Mouse (Mus musculus): ENCODE results near the gene Ccdc136.
A peak's percentile ranks its signal among the peaks of the same experiment; 100 is the strongest.

The Ccdc136 gene

DNA sequence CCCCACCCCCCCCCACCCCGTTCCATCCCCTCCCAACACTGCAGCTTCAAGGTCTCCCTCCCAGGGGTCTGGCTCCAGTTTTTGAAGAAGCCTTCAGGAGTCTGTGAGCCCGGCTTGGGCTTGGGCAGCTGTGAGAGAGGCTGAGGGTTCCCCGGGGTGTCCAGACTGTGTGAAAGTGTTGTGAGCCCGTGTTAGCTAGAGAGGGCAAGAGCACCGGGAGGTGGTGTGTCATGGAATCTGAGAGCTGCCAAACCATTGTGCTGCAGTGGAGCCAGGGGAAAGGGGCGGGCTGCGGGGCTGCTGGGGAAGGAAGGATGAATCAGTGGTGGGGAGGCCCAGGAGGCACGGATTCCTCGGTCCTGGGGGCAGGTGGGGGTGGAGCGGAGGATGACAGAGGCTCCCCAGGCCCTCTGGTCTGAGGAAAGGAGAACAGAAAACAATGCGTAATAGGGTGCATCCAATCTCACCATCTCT, 40.4 kb downstream of the Ccdc136 start:
- no peak for DNase-seq (ENCODE audit: low read depth, low spot score)

GRCm38 (mm10) chr6:29439251-29439650, 43.1 kb downstream of the Ccdc136 start:
- DNase-seq (ENCODE audit: low read depth, low spot score), result no peak

GRCm38 (mm10) chr6:29439789-29440188, 43.7 kb downstream of the Ccdc136 start:
- DNase-seq (ENCODE audit: low read depth, low spot score), result no peak

DNA sequence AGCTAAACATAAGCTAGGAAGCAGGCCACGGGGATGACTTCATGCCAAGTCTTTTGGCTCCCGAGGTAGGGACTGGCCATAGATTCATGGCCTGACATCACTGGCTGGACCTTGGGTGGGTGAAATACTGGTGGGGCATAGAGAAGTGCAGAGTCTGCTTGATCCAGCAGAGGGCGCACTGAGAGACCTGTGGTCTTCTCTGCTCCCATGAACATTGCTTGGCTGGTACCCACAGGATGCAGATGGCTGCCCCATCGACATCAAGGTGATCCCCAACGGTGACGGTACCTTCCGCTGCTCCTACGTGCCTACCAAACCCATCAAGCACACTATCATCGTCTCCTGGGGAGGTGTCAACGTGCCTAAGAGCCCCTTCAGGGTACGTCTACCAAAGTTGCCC, 48.7 kb downstream of the Ccdc136 start:
- DNase-seq (ENCODE audit: low read depth, low spot score), result no peak

GRCm38 (mm10) chr6:29445354-29445753, 49.2 kb downstream of the Ccdc136 start:
- DNase-seq (ENCODE audit: low read depth, low spot score), result no peak

DNA sequence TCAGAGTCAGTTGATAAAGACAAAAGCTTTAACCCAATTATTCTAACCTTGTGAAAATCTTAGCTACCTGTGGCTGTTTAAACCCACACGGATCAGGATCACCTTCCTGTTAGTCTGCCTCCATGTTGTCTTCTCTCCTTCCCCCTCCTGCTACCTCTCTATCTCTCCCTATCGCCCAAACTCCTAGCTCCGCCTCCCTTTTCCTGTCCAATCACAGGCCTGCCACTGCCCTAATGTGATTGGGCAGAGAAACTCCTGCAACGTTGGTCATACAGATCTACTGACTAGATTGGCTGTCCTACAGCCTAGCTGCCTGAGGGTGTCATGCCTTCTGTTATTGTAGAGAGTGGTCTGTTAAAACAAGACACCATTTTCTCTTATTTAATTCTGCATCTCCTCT, 53.7 kb downstream of the Ccdc136 start:
- no peak for DNase-seq (ENCODE audit: low read depth, low spot score)

DNA sequence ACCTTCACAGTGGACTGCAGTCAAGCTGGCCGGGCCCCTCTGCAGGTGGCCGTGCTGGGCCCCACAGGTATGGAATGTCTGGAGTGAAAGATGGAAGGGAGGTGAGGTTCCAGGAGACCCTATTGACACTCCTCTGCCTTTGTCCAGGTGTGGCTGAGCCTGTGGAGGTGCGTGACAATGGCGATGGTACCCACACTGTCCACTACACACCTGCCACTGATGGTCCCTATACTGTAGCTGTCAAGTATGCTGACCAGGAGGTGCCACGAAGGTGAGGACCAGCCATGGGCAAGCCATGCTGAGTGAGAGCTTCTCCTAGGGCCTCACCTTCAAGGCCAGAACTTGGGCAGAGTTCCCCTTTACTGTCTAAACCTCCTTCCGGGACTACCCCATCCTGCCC, 54.6 kb downstream of the Ccdc136 start:
- DNase-seq (ENCODE audit: low read depth, low spot score), result no peak

GRCm38 (mm10) chr6:29461502-29461901, 65.4 kb downstream of the Ccdc136 start:
- no peak for DNase-seq (ENCODE audit: low read depth, low spot score)

- no peak for DNase-seq (ENCODE audit: low read depth, low spot score)
These were observed 67.3 kb downstream of the Ccdc136 start for GRCm38 (mm10) chr6:29463388-29463787.

DNA sequence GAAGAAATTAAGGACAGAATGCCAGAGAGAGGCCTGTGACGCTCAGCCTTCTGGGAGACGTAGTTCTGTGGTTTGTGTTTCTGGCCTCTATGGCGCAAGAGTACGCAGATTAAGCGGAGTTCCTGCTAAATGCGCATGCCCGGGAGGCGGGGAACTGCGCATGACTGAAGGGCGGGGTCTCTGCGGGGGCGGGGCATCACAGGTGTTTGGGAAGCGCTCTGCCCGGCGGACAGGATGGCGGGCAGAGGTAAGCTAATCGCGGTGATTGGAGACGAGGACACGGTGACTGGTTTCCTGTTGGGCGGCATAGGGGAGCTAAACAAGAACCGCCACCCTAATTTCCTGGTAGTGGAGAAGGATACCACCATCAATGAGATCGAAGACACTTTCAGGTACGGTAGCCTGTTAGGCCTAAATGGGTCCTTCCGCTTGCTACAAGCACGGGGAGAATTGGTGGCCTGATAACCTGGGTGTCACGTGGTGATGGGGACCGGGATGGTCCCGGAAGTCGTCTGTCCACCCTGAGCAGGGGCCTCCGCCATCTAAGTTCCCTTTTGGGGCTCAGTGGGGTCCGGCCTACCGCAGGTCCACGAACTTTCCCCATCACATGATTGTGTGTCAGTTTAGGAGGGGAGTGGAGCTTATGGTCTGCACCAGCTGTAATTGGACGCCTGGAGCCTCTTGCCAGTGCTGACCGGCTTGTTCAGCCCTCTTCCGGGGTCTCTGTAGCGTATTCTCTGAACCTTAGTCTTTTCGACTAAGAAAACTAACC, 71.7 kb downstream of the Ccdc136 start, which contains the start of gene Atp6v1f:
Gene Atp6v1f (plus strand): TSS at position 136 of the 772 bp plus-strand sequence.
- DNase-seq (ENCODE audit: low read depth, low spot score), result peak; percentile 94

DNA sequence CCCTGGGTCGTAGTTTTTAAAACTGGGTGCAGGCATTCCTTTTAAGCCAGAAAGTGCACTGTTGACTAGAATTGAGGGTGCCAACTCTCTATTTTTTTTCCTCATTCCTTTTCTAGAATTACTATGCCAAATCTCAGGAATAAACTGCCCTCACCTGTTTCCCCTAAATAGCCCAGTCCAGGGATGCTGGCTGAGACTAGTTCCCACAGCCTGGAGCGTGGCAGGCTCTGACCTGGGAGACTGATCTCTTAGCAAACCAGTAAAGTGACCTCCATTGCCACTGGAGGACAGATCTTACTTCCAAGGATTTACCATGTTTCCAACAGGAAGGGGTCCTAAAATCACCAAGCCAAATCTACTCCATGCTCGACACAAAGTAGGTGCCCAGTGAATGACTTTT, 72.7 kb downstream of the Ccdc136 start:
- no peak for DNase-seq (ENCODE audit: low read depth, low spot score)

- no peak for DNase-seq (ENCODE audit: low read depth, low spot score)
These were observed 75.0 kb downstream of the Ccdc136 start, which contains the start of gene Atp6v1fnb for GRCm38 (mm10) chr6:29471137-29471536. Gene Atp6v1fnb (plus strand): TSS chr6:29471437.

DNA sequence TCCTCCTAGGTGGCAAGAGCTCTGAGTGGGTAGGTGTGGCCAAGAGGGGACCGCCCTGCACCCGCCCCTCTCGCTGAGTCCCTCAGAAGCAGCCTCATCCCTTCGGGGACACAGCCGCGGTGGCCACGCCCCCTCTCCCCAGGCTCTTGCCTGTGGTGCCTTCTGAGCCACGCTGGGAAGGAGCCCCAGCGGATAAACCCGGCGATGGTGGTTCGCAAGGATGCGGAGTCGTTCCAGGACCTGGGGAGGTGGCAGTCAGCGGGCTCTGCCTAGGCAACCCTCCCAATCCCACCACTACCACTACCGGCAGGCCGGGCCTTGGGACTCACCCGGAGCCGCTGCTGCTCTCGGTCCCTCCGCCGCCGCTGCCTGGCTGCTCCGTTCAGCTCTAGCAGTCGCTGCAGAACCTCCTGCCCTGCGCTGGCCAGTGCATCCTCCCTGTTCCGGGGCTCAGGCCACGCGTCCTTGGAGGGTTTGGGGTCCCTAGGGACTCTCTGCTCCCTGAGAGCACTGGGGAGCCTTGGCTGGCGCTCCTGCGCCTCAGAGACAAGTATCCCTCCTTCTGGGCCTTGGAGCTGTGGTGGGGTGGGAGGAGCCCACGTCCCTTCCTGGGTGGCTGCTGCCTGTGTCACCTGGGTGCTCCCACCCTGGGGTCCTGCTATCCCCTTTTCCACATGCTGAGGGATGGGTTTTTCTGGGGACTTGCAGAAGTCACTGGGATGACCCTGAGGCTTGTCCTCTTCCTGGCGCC, 78.0 kb downstream of the Ccdc136 start:
- peak; percentile 57 for DNase-seq (ENCODE audit: low read depth, low spot score)

DNA sequence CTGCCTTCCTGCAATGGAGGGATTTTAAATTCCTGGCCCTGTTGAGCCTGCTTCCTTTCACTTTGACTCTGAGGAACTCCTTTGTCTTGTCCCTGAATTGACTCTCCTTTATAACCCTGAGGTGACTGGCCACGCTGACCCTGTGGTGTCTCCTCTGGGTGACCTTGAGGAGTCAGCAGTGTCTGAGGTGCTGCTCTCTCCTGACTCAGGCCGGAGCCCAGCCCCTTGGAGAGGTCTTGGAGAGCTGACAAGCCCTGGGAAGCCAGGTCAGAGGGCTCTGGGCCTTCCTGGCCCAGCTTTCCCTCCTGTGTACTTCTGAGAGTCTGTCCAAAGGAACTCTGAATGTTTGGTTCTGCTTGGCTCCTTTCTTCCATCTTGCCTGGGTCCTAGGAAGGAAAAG, 78.6 kb downstream of the Ccdc136 start:
- no peak for DNase-seq (ENCODE audit: low read depth, low spot score)
